Mouse (Mus musculus): ENCODE data around the gene Sgms1.

- no peak for TF ChIP-seq CTCF (IDR thresholded peaks at IDR 0.05)
- TF ChIP-seq POLR2A (IDR thresholded peaks at IDR 0.05; ENCODE audit: insufficient read depth, low read depth, low read length), result no peak
Measured at GRCm38 (mm10) chr19:32239925-32240324, 149.6 kb downstream of the Sgms1 start.

Data from heart, adult 2 months (tissue).